Mouse (Mus musculus): Measurements from ENCODE around the gene Fam167b. TPM values are rescaled to one million over a fixed set of nuclear protein-coding genes. Genes with fewer than 3 reads are reported as not detected.

Fam167b gene
- 1.9 and 2.7 TPM in 2 replicates for polyA plus RNA-seq (2012; rRNA removed)

GRCm38 (mm10) chr4:129578466-129578865 is at the start of gene Fam167b:
Gene Fam167b, minus strand, starts transcription at chr4:129578549.
- Histone ChIP-seq H3K4me3 (replicated peaks; ENCODE audit: extremely low read depth, low read depth, low read length) (no peak within 1 kb of the TSS), H3K4me1 (ENCODE audit: control insufficient read depth, insufficient read depth, low read length) (peaks cover 10% of the 10 kb centered on the region; the same call in 1 of the 2 replicates)
- no peak for DNase-seq
- TF ChIP-seq CTCF (IDR thresholded peaks at IDR 0.05; ENCODE audit: insufficient read depth, low read length) (no peak), POLR2A (IDR thresholded peaks at IDR 0.05; ENCODE audit: borderline replicate concordance, extremely low read depth, low read depth, low read length) (no peak)
- WGBS: 52% methylated on average over 5 of the region's 5 CpGs

DNA sequence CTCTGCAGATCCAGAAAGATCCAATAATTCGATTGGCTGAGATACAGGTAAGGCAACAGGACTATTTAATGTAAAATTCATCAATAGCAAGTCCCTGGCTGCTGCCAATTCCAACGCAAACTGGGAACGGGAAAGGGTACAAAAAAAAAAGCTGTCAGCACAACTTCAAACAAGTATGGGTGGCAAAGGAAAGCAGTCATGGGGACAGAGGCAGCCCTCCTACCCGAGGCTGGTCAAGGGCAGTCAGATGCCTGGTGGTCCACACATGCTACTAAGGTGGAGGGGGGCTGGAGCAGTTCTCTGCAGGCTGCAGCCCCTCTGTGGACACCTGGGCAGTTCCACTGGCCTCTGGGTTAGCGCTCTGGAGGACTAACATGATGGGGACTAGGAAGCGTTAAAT is 47.7 kb upstream of the Fam167b start:
- WGBS: 70% methylated on average over 6 of the region's 6 CpGs
- Histone ChIP-seq H3K4me3 (replicated peaks; ENCODE audit: extremely low read depth, low read depth, low read length) (no peak overlapping the region), H3K4me1 (ENCODE audit: control insufficient read depth, insufficient read depth, low read length) (peaks cover 27% of the 10 kb centered on the region)
- no peak for DNase-seq
- TF ChIP-seq CTCF (IDR thresholded peaks at IDR 0.05; ENCODE audit: insufficient read depth, low read length) (no peak), POLR2A (IDR thresholded peaks at IDR 0.05; ENCODE audit: borderline replicate concordance, extremely low read depth, low read depth, low read length) (no peak)

- Histone ChIP-seq H3K4me1 (ENCODE audit: control insufficient read depth, insufficient read depth, low read length) (peaks cover 30% of the 10 kb centered on the region), H3K4me3 (replicated peaks; ENCODE audit: extremely low read depth, low read depth, low read length) (no peak overlapping the region)
- 51% methylated on average over 4 of the region's 4 CpGs for WGBS
- no peak for TF ChIP-seq CTCF (IDR thresholded peaks at IDR 0.05; ENCODE audit: insufficient read depth, low read length)
- TF ChIP-seq POLR2A (IDR thresholded peaks at IDR 0.05; ENCODE audit: borderline replicate concordance, extremely low read depth, low read depth, low read length): no peak
- DNase-seq: no peak
These were observed 47.1 kb upstream of the Fam167b start for GRCm38 (mm10) chr4:129625496-129625895.

- TF ChIP-seq POLR2A (IDR thresholded peaks at IDR 0.05; ENCODE audit: borderline replicate concordance, extremely low read depth, low read depth, low read length) (peak; percentile 3; the same call in 1 of the 2 replicates), CTCF (IDR thresholded peaks at IDR 0.05; ENCODE audit: insufficient read depth, low read length) (no peak)
- no peak for DNase-seq
- 5% methylated on average over 6 of the region's 6 CpGs for WGBS
- Histone ChIP-seq H3K4me1 (ENCODE audit: control insufficient read depth, insufficient read depth, low read length) (peaks cover 30% of the 10 kb centered on the region), H3K4me3 (replicated peaks; ENCODE audit: extremely low read depth, low read depth, low read length) (peak overlapping the region; percentile 23)
These were observed 46.7 kb upstream of the Fam167b start for GRCm38 (mm10) chr4:129625029-129625370.

- DNase-seq: peak; percentile 69
- WGBS: under 1% methylated on average over 18 of the region's 18 CpGs
These were observed 46.1 kb upstream of the Fam167b start for GRCm38 (mm10) chr4:129624281-129625028.

DNA sequence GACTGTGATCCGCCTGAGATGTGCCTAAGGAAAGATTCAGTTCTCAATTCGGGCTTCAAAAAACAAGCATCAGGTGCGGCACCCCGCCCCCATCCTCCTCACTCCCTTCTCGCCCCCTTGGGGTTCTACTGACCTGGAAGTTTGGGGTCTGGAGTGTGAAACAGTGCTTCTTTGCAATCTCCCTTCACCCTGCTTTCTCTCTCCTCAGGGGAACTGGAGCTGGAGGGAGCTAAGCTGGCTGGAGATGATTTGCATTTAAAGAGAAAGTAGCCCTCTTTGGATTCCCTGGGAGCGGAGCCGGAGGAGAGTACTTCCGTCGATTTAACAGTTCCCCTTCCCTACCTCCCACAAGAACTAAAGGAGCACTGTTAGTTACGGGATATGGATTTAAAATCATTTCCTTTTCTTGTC is 45.3 kb upstream of the Fam167b start, which contains the start of gene Ccdc28b:
Gene Ccdc28b (minus strand): TSS at position 267 of the 411 bp plus-strand sequence.
- WGBS: under 1% methylated on average over 10 of the region's 10 CpGs
- Histone ChIP-seq H3K4me1 (ENCODE audit: control insufficient read depth, insufficient read depth, low read length) (peaks cover 33% of the 10 kb centered on the region), H3K4me3 (replicated peaks; ENCODE audit: extremely low read depth, low read depth, low read length) (peak within 1 kb of the TSS; percentile 86)
- TF ChIP-seq POLR2A (IDR thresholded peaks at IDR 0.05; ENCODE audit: borderline replicate concordance, extremely low read depth, low read depth, low read length) (peak; percentile 42; the same call in 1 of the 2 replicates), CTCF (IDR thresholded peaks at IDR 0.05; ENCODE audit: insufficient read depth, low read length) (no peak)
- DNase-seq: peak; percentile 61

More at GRCm38 (mm10) chr4:129624281-129625028, 46.1 kb upstream of the Fam167b start:
- Histone ChIP-seq H3K4me1 (ENCODE audit: control insufficient read depth, insufficient read depth, low read length) (peaks cover 30% of the 10 kb centered on the region), H3K4me3 (replicated peaks; ENCODE audit: extremely low read depth, low read depth, low read length) (peak overlapping the region; percentile 86)
- TF ChIP-seq CTCF (IDR thresholded peaks at IDR 0.05; ENCODE audit: insufficient read depth, low read length) (no peak), POLR2A (IDR thresholded peaks at IDR 0.05; ENCODE audit: borderline replicate concordance, extremely low read depth, low read depth, low read length) (peak; percentile 81; the same call in 1 of the 2 replicates)

GRCm38 (mm10) chr4:129622803-129623535 is 44.6 kb upstream of the Fam167b start:
- H3K4me1 ChIP-seq (ENCODE audit: control insufficient read depth, insufficient read depth, low read length): peaks cover 33% of the 10 kb centered on the region
- peak overlapping the region; percentile 86 for H3K4me3 ChIP-seq (replicated peaks; ENCODE audit: extremely low read depth, low read depth, low read length)
- 14% methylated on average over 8 of the region's 8 CpGs for WGBS
- TF ChIP-seq POLR2A (IDR thresholded peaks at IDR 0.05; ENCODE audit: borderline replicate concordance, extremely low read depth, low read depth, low read length) (0 out of 2 replicates have a peak, but pooled peaks have one; percentile 3), CTCF (IDR thresholded peaks at IDR 0.05; ENCODE audit: insufficient read depth, low read length) (no peak)
- DNase-seq: no peak

DNA sequence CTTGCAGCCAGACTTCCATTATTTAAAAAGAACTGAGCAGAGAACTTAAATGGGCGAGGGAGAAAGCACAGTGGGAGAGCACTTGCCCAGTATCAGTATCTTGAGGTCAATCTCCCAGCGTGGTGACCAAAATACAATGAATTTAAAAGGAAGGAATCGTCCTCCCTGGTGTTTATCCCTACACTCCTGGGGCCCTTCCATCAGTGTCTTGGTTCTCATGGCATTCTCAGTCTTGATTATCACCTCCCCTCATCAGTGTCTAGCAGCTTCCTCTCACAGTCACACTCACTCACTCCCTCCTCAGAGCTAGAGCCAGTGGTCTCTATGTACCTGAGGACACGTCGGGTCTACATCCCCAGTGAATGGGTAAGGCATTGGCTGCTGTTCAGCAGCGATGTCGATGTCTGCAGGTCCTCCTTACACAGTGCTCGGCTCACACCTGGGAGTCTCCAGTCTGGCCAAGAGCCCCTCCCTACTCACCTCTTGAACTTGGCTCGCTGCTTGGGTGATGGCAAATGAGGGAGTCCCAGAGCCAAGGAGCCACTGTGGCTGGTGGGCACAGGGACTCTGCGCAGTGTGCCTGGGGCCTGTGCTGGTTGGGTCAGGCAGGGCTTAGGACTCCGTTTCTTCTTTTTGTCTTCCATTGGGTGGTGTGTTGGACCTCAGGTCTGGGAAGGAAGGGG is 43.9 kb upstream of the Fam167b start:
- Histone ChIP-seq H3K4me3 (replicated peaks; ENCODE audit: extremely low read depth, low read depth, low read length) (peak overlapping the region; percentile 20), H3K4me1 (ENCODE audit: control insufficient read depth, insufficient read depth, low read length) (peaks cover 28% of the 10 kb centered on the region)
- WGBS: 69% methylated on average over 11 of the region's 11 CpGs
- TF ChIP-seq POLR2A (IDR thresholded peaks at IDR 0.05; ENCODE audit: borderline replicate concordance, extremely low read depth, low read depth, low read length) (no peak), CTCF (IDR thresholded peaks at IDR 0.05; ENCODE audit: insufficient read depth, low read length) (no peak)
- DNase-seq: no peak

GRCm38 (mm10) chr4:129621283-129621841 is 43.0 kb upstream of the Fam167b start:
- 40% methylated on average over 8 of the region's 8 CpGs for WGBS
- DNase-seq: no peak
- peak; percentile 60; the same call in 1 of the 2 replicates for TF ChIP-seq POLR2A (IDR thresholded peaks at IDR 0.05; ENCODE audit: borderline replicate concordance, extremely low read depth, low read depth, low read length)
- TF ChIP-seq CTCF (IDR thresholded peaks at IDR 0.05; ENCODE audit: insufficient read depth, low read length): no peak
- Histone ChIP-seq H3K4me3 (replicated peaks; ENCODE audit: extremely low read depth, low read depth, low read length) (peak overlapping the region; percentile 51), H3K4me1 (ENCODE audit: control insufficient read depth, insufficient read depth, low read length) (peaks cover 25% of the 10 kb centered on the region)

Measured in lung, adult 2 months (tissue).